Mouse (Mus musculus) bone marrow, adult 2 months (tissue): ENCODE results near the gene Tmem62.

ENCODE experiments used
- CTCF ChIP-seq: fragments of 200-500 bp; IDR thresholded peaks from 2 replicates; pipeline ENCODE4 v1.5.1; 2011; ENCODE audit warnings: low read length, control low read depth; ENCODE audit not compliant: control insufficient read depth, insufficient read depth
- POLR2A ChIP-seq: fragments of 200-500 bp; IDR thresholded peaks from 2 replicates; pipeline ENCODE4 v1.6.1; 2011; ENCODE audit warnings: low read depth, mild to moderate bottlenecking, control low read depth, low read length, borderline replicate concordance; ENCODE audit not compliant: control insufficient read depth

- no peak for TF ChIP-seq CTCF
- no peak for TF ChIP-seq POLR2A
These were observed 14.4 kb downstream of the Tmem62 start for GRCm38 (mm10) chr2:120991196-120991595.
